Mouse (Mus musculus): ENCODE data around the gene Mdfic.

Mdfic gene

GRCm38 (mm10) chr6:15792680-15793601, 72.5 kb downstream of the Mdfic start:
- in situ Hi-C loops (cut with MboI, MseI), result loop anchor here (5.0 kb wide), 1 partner anchor 66 kb away; no protein-coding TSS in a partner anchor

- in situ Hi-C loops (cut with MboI, MseI), result loop anchor here (5.0 kb wide), 1 partner anchor 66 kb away; no protein-coding TSS in a partner anchor
These were observed 73.3 kb downstream of the Mdfic start for GRCm38 (mm10) chr6:15793602-15794345.

- in situ Hi-C loops (cut with MboI, MseI), result loop anchor here (5.0 kb wide), 2 partner anchors 68 to 1272 kb away; partner anchors contain the start of gene Tes
These were observed 74.3 kb downstream of the Mdfic start for GRCm38 (mm10) chr6:15794801-15795200.

- in situ Hi-C loops (cut with MboI, MseI), result no loop called here
These were observed 86.9 kb downstream of the Mdfic start for GRCm38 (mm10) chr6:15807382-15807781.

GRCm38 (mm10) chr6:15825236-15825635, 104.8 kb downstream of the Mdfic start:
- in situ Hi-C loops (cut with MboI, MseI), result no loop called here

DNA sequence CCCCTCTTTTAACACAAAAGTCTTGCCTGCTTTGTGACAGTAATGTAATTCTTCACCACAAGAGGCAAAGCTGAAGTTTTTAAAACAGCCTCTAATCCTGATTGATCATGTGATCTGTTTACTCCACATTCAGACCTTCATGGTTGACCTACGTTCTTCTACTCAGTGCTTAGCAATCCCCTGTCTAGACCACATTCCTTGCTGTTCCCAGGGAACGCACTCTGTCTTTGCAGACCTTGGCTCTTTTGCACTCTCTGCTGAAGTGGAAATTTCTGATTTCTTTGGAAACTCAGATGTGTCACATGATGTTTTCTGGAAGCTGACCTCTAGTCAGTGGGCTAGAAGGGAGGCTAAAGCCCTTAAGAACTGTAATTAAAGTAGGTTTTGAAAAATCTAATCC, 109.4 kb downstream of the Mdfic start:
- in situ Hi-C loops (cut with MboI, MseI), result no loop called here

DNA sequence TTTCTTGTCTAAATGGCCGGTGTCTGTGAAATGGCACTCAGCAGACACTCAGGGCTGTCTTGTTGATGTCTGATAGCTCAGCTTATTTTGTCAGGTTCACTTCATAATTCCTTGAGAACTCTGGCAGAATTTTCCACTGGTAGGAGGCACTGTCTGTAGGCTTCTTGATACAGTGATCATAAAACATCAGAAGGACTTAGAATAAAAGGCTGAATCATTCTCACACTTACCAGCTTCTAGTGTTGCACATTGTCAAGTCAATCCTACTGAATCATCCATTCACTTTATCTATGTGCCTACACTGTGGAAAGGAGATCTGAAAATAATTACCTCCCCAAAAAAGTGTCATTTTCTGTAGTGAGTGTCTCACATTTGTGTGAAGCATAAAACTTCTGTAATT, 110.2 kb downstream of the Mdfic start:
- in situ Hi-C loops (cut with MboI, MseI), result no loop called here

DNA sequence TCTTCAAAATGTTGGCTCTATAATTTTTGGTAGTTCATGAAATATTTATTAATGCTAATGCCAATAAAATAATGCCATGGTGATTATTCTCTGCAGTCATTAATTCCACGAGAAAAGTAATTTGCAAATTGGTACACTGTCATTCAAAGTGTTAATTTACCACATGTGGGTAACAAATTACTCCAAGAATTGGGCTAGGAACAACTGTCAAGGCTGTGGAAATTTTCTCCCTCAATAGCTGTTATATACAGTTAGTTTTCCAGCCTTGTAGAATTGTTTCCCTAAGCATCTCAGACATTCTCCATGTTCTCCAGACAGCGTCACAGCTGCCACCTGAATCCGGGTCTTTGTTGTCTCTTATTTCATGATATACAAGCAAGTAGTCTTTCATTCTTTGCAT, 117.2 kb downstream of the Mdfic start:
- in situ Hi-C loops (cut with MboI, MseI), result no loop called here

GRCm38 (mm10) chr6:15839831-15840230, 119.4 kb downstream of the Mdfic start:
- in situ Hi-C loops (cut with MboI, MseI), result no loop called here

GRCm38 (mm10) chr6:15840429-15840828, 120.0 kb downstream of the Mdfic start:
- in situ Hi-C loops (cut with MboI, MseI), result no loop called here

DNA sequence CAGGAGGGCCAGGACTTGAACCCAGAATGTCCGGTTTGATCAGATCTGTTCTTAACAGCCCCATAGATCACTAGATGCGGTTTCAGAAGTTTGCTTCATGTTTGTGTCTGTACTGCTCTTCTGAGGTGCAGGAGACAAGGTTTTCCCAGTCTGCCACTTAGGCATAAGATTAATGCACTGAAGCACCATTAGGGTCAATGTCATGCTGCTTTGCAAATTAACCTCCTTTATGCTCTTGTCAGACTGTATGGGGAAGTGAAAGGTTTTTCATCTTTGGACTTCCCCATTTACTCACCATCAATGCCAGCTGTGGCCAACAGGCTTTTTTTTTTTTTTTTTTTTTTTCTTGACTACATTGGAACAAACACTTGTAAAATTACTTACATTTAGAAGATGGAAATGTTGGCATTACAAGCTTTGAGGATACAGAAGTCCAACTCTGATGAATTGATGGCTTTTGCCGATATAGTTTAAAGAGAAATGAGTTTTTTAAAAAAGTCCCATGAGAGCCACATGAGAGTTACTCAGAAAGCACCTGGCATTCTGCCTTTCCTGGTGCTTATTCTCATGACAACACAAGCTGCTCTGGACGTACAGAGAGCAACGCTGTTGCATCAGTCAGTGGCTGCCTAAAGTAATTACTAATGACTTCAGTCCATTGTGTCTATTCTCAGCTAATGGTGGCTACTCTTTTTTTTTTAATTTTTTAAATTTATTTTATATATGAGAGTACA, 121.2 kb downstream of the Mdfic start:
- in situ Hi-C loops (cut with MboI, MseI), result no loop called here

DNA sequence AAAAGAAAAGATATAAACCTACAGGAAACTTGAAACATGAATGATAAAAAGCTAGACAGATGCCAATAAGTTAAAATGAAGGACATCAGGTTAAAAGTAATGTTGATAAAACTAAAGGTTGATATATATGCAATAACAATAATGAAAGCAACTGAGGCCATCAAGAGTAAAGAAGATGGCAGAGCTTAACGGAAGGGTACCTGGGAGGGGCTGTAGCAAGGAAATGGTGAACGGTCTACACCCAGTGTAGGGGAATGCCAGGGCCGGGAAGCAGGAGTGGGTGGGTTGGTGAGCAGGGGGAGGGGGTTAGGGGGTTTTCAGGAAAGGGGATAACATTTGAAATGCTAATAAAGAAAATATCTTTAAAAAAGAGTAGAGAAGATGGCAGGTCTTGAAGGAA, 122.8 kb downstream of the Mdfic start:
- in situ Hi-C loops (cut with MboI, MseI), result no loop called here

- in situ Hi-C loops (cut with MboI, MseI), result no loop called here
These were observed 125.4 kb downstream of the Mdfic start for GRCm38 (mm10) chr6:15845711-15846342.

All from T-helper 1 cell (primary cell).